Mouse (Mus musculus) erythroblast, embryonic 14.5 days (primary cell): Measurements from ENCODE around the gene Awat2. TPM values are rescaled to one million over a fixed set of nuclear protein-coding genes. Genes with fewer than 3 reads are reported as not detected.
"Not testable (repeated sequence)": the region's sequence is repeated elsewhere in the genome, so short reads cannot be mapped to it uniquely, and the experiment has no call there.

ENCODE experiments used
- H3K27me3 ChIP-seq: 2 replicates; pipeline ENCODE4 v1.6.1; 2012; ENCODE audit warnings: inconsistent platforms; ENCODE audit not compliant: control insufficient read depth
- H3K36me3 ChIP-seq: 2 replicates; pipeline ENCODE4 v1.6.1; 2012; ENCODE audit warnings: mild to moderate bottlenecking, inconsistent platforms; ENCODE audit not compliant: control insufficient read depth
- H3K4me1 ChIP-seq: 2 replicates; pipeline ENCODE4 v1.6.1; 2012; ENCODE audit warnings: inconsistent platforms; ENCODE audit not compliant: control insufficient read depth
- H3K4me3 ChIP-seq: replicated peaks from 2 replicates; pipeline ENCODE3; 2012; ENCODE audit warnings: moderate library complexity, mild to moderate bottlenecking, inconsistent platforms
- H3K9me3 ChIP-seq: 2 replicates; pipeline ENCODE4 v1.6.1; 2012; ENCODE audit warnings: low read length, inconsistent platforms, mixed read lengths; ENCODE audit not compliant: control insufficient read depth
- GATA1 ChIP-seq: IDR thresholded peaks from 2 replicates; pipeline ENCODE4 v1.6.1; 2012; ENCODE audit warnings: low read length, inconsistent platforms, mixed read lengths
- TAL1 ChIP-seq: IDR thresholded peaks from 3 replicates; pipeline ENCODE4 v1.6.1; 2012; ENCODE audit warnings: low read length, inconsistent platforms, mixed read lengths
- polyA plus RNA-seq: library from polyadenylated mRNA; stranded (reverse); fragments of >175 nt; gene quantifications from 2 replicates; pipeline ENCODE4 v1.2.3, GENCODE M21; 2012

The Awat2 gene
- not detected in 2 replicates for polyA plus RNA-seq

GRCm38 (mm10) chrX:100442617-100443016 is at the start of gene Awat2:
Awat2 (minus strand) TSS chrX:100442717.
- not testable (repeated sequence) for H3K36me3 ChIP-seq, H3K4me3 ChIP-seq, H3K27me3 ChIP-seq, H3K4me1 ChIP-seq, H3K9me3 ChIP-seq

GRCm38 (mm10) chrX:100480317-100480716 is 37.8 kb upstream of the Awat2 start:
- Histone ChIP-seq H3K9me3 (no peaks in the 10 kb centered on the region), H3K4me3 (no peak overlapping the region), H3K4me1 (peaks cover 15% of the 10 kb centered on the region), H3K36me3 (no peaks in the 10 kb centered on the region), H3K27me3 (no peaks in the 10 kb centered on the region; the same call in 1 of the 2 replicates)
- no peak for TF ChIP-seq GATA1
- no peak for TF ChIP-seq TAL1

GRCm38 (mm10) chrX:100475569-100476223 is 33.2 kb upstream of the Awat2 start:
- H3K4me1 ChIP-seq = peaks cover 21% of the 10 kb centered on the region
- H3K27me3 ChIP-seq = peaks cover 2% of the 10 kb centered on the region; the same call in 1 of the 2 replicates
- no peak for TF ChIP-seq GATA1
- TF ChIP-seq TAL1 = no peak
- H3K9me3 ChIP-seq = no peaks in the 10 kb centered on the region
- no peaks in the 10 kb centered on the region for H3K36me3 ChIP-seq
- no peak overlapping the region for H3K4me3 ChIP-seq

- Histone ChIP-seq H3K4me1 (peaks cover 17% of the 10 kb centered on the region), H3K4me3 (no peak overlapping the region), H3K9me3 (no peaks in the 10 kb centered on the region), H3K27me3 (peaks cover 2% of the 10 kb centered on the region; the same call in 1 of the 2 replicates), H3K36me3 (no peaks in the 10 kb centered on the region)
- TF ChIP-seq TAL1 (no peak), GATA1 (no peak)
Observed at GRCm38 (mm10) chrX:100471491-100471890, 29.0 kb upstream of the Awat2 start.

- H3K4me3 ChIP-seq = no peak overlapping the region
- TF ChIP-seq GATA1 (no peak), TAL1 (no peak)
- H3K27me3 ChIP-seq = peaks cover 2% of the 10 kb centered on the region; the same call in 1 of the 2 replicates
- H3K4me1 ChIP-seq = peaks cover 4% of the 10 kb centered on the region
- no peaks in the 10 kb centered on the region for H3K9me3 ChIP-seq
- H3K36me3 ChIP-seq = no peaks in the 10 kb centered on the region
Observed at GRCm38 (mm10) chrX:100470126-100470525, 27.6 kb upstream of the Awat2 start.

- TF ChIP-seq TAL1 (no peak), GATA1 (no peak)
- H3K36me3 ChIP-seq = no peaks in the 10 kb centered on the region
- H3K4me1 ChIP-seq = no peaks in the 10 kb centered on the region
Observed at GRCm38 (mm10) chrX:100468047-100468446, 25.5 kb upstream of the Awat2 start.

GRCm38 (mm10) chrX:100443532-100443931 is 1.0 kb upstream of the Awat2 start:
- Histone ChIP-seq H3K9me3 (no peaks in the 10 kb centered on the region), H3K4me1 (no peaks in the 10 kb centered on the region), H3K4me3 (no peak overlapping the region), H3K27me3 (no peaks in the 10 kb centered on the region), H3K36me3 (no peaks in the 10 kb centered on the region)
- no peak for TF ChIP-seq TAL1
- no peak for TF ChIP-seq GATA1

More at GRCm38 (mm10) chrX:100468047-100468446, 25.5 kb upstream of the Awat2 start:
- Histone ChIP-seq H3K27me3 (peaks cover 2% of the 10 kb centered on the region; the same call in 1 of the 2 replicates), H3K4me3 (no peak overlapping the region), H3K9me3 (no peaks in the 10 kb centered on the region)

GRCm38 (mm10) chrX:100432311-100432710 is 10.2 kb downstream of the Awat2 start:
- Histone ChIP-seq H3K9me3 (peaks cover 11% of the 10 kb centered on the region), H3K36me3 (no peaks in the 10 kb centered on the region), H3K4me1 (no peaks in the 10 kb centered on the region), H3K4me3 (no peak overlapping the region), H3K27me3 (no peaks in the 10 kb centered on the region; the same call in 1 of the 2 replicates)
- TF ChIP-seq TAL1 (no peak), GATA1 (no peak)

- TF ChIP-seq TAL1 (no peak), GATA1 (no peak)
Observed at GRCm38 (mm10) chrX:100428693-100429092, 13.8 kb downstream of the Awat2 start, which contains the start of gene Otud6a. Otud6a (plus strand) TSS chrX:100429013.

More at GRCm38 (mm10) chrX:100428693-100429092, 13.8 kb downstream of the Awat2 start, which contains the start of gene Otud6a:
- Histone ChIP-seq H3K36me3 (no peaks in the 10 kb centered on the region), H3K9me3 (peaks cover 11% of the 10 kb centered on the region), H3K27me3 (no peaks in the 10 kb centered on the region; the same call in 1 of the 2 replicates), H3K4me1 (no peaks in the 10 kb centered on the region), H3K4me3 (no peak within 1 kb of the TSS)
